Mouse (Mus musculus): ENCODE data around the gene E2f2.
A peak's percentile ranks its signal among the peaks of the same experiment; 100 is the strongest.

The E2f2 gene

GRCm38 (mm10) chr4:136172011-136172541, at the start of gene E2f2:
Gene E2f2 (plus strand): TSS chr4:136172394.
- peak; percentile 70 for DNase-seq (ENCODE audit: low spot score)

- peak; percentile 60 for DNase-seq (ENCODE audit: low spot score)
These were observed 48.9 kb upstream of the E2f2 start for GRCm38 (mm10) chr4:136123111-136123791.

GRCm38 (mm10) chr4:136123792-136124161, 48.4 kb upstream of the E2f2 start:
- DNase-seq (ENCODE audit: low spot score) = no peak

GRCm38 (mm10) chr4:136124581-136124980, 47.6 kb upstream of the E2f2 start:
- DNase-seq (ENCODE audit: low spot score) = no peak

GRCm38 (mm10) chr4:136125458-136125857, 46.7 kb upstream of the E2f2 start:
- DNase-seq (ENCODE audit: low spot score) = peak; percentile 75

- DNase-seq (ENCODE audit: low spot score) = peak; percentile 71
These were observed 46.2 kb upstream of the E2f2 start for GRCm38 (mm10) chr4:136126019-136126418.

GRCm38 (mm10) chr4:136127670-136128069, 44.5 kb upstream of the E2f2 start:
- no peak for DNase-seq (ENCODE audit: low spot score)

- DNase-seq (ENCODE audit: low spot score) = no peak
These were observed 42.4 kb upstream of the E2f2 start for GRCm38 (mm10) chr4:136129842-136130241.

- no peak for DNase-seq (ENCODE audit: low spot score)
These were observed 38.4 kb upstream of the E2f2 start for GRCm38 (mm10) chr4:136133801-136134200.

GRCm38 (mm10) chr4:136134418-136134977, 37.7 kb upstream of the E2f2 start:
- DNase-seq (ENCODE audit: low spot score) = peak; percentile 38

GRCm38 (mm10) chr4:136134978-136135873, 37.0 kb upstream of the E2f2 start:
- DNase-seq (ENCODE audit: low spot score) = no peak

- peak; percentile 47 for DNase-seq (ENCODE audit: low spot score)
These were observed 36.1 kb upstream of the E2f2 start for GRCm38 (mm10) chr4:136135874-136136728.

- no peak for DNase-seq (ENCODE audit: low spot score)
These were observed 32.7 kb upstream of the E2f2 start for GRCm38 (mm10) chr4:136139326-136140110.

- peak; percentile 83 for DNase-seq (ENCODE audit: low spot score)
These were observed 31.6 kb upstream of the E2f2 start for GRCm38 (mm10) chr4:136140327-136141250.

GRCm38 (mm10) chr4:136142267-136143192, 29.7 kb upstream of the E2f2 start:
- DNase-seq (ENCODE audit: low spot score) = no peak

GRCm38 (mm10) chr4:136143193-136143976, 28.8 kb upstream of the E2f2 start, which contains the start of gene Id3:
Gene Id3 (plus strand): TSS chr4:136143497.
- peak; percentile 95 for DNase-seq (ENCODE audit: low spot score)

- DNase-seq (ENCODE audit: low spot score) = peak; percentile 38
These were observed 27.9 kb upstream of the E2f2 start for GRCm38 (mm10) chr4:136144126-136144926.

All from adipocyte (in vitro differentiated cells).